Mouse (Mus musculus): ENCODE data around the gene Izumo4. TPM values are rescaled to one million over a fixed set of nuclear protein-coding genes. Genes with fewer than 3 reads are reported as not detected.
A peak's percentile ranks its signal among the peaks of the same experiment; 100 is the strongest.

Gene Izumo4
- total RNA-seq, 2 experiments from 2014 or later: 7.1 to 17.3 TPM

DNA sequence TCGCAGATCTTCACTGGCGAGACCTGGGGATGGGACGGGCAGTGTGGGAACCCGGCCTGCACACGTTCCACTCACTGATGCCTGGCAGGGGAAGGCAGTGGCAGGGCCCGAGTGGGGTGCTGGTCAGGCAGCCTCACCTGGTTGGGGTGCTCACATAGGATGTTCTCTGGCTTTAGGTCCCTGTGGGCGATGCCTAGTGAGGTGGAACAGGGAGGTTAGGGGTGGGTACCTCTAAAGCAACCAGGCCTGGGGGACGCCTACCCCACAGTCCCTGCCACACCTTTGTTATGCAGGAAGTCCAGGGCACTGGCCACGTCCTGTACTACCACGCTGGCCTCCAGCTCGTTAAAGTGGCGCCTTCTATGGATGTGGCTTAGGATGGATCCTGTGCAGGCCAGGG lies 33.0 kb upstream of the Izumo4 start:
- no peak for ATAC-seq (replicated peaks; ENCODE audit: poor library complexity, severe bottlenecking)

DNA sequence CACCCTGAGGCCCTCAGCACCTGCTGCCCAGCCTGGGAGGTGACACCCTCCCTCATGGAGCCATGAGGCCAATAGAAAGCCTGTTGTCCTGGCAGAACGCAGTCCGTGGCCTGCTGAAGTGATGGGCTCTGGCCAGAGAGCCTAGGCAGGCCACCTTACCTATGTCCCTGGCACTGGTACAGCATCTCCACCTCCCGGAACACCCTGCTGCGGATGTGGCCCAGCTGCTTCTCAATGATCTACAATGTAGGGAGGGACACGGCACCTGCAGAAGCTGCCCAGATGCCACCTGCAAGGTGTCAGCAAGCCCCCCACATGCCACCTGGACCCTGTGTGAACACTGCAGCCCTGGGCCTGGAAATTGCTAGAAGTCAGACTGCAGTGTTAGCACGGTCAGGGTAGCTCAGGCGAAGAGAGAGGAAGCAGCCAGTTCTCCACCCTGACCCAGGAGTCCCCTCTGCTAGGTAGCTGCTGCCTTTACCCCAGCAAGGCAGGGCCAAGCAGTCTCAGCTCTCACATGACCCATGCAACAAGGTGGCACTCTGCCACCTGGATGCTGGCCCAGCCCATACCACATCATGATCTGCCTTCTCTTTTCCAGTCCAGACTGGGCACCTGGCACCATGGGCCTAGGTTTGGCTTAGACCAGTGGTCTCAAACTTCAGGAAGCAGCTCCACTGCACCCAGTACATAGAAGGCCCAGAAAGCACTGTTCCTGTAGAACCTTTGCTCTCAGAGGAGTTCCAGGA lies 32.1 kb upstream of the Izumo4 start:
- ATAC-seq (replicated peaks; ENCODE audit: poor library complexity, severe bottlenecking): no peak

DNA sequence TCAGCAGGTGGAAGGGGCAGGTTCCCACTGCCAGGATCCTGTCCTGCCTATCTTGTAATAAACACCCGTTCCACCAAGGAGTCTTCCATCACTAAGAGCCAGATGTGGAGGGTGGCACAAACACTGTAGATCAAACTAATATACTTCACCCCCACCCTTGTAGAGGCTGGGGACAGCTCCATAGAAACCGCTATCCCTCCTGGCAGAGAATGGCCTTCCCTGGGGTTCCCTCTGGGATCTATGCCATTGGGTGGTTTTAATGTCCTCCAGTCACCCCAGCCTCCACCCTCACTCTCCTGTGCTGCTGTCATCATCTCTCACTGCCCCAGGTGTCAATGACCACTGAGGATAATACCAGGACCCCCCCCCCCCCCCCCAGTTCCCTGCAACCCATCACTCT lies 31.5 kb upstream of the Izumo4 start:
- ATAC-seq (replicated peaks; ENCODE audit: poor library complexity, severe bottlenecking): no peak

DNA sequence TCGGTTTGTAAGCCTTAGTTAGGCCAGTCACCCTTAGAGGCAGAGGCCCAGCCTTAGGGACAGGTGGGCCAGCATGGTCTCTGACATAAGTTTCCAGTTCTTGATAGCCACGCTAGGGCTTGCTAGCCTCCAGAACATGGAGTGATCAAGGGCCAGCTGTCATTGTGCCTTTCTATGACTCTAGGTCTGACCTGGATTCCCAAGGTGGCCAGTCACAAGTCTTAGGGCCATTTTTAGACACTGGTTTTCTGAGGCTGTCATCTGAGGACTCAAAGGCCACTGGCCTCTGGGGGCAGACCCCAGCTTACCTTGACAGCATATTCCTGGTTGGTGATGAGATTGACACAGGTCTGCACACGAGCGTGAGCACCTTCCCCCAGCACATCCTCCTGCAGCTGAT lies 30.7 kb upstream of the Izumo4 start:
- ATAC-seq (replicated peaks; ENCODE audit: poor library complexity, severe bottlenecking): no peak

DNA sequence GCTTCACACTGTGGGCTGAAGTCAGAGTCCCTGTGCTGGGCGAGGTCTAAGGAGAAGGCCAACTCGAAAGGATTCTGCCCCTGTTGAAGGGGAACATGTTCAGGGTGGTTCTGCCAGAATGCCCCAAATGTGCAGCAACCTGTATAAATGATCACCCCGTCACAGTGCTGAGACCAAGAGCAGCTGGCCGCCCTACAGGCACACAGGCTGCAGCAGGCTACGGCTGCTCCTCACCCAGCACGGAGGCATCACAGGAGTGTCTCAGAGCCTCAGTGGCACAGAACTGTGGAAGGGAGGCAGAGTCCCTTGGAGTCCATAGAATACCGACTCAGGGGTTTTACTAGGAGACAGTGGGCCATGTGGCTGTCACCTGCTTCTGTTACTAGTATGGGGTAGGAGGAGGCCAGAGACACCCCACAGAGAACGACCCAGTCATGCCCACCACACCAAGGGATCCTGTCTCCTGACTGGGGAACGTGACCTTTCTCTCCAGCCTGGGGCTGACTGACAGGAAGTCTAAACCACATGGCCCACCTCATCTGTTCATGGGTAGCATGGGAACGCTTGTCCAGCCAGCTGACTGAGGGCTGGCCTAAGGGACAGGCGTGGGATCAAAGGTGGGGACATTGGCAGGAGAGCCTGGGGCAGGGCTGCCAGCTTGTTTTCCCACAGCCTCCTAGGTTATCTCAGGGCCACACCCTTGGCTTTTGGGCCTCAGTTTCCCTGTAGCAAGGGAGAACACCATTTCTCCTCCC lies 29.9 kb upstream of the Izumo4 start:
- ATAC-seq (replicated peaks; ENCODE audit: poor library complexity, severe bottlenecking): no peak

DNA sequence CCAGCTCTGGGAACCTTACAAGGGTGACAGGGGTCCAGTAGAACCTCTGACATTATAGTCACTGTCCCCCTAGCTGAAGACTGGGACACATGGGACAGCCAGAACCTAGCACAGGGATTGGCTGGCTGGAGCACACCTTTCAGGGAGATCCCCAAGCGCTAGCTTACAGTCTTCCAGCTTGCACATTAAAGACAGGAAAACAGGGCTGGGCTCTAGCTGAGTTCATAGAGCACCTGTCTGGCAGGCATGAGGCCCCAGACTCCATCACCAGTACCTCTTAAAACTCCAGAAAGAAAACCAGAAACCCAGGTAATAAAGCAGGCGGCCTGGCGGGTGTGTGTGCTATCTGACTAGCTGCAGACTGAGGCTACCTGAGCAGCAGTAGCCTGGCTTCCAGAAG lies 28.3 kb upstream of the Izumo4 start:
- no peak for ATAC-seq (replicated peaks; ENCODE audit: poor library complexity, severe bottlenecking)

DNA sequence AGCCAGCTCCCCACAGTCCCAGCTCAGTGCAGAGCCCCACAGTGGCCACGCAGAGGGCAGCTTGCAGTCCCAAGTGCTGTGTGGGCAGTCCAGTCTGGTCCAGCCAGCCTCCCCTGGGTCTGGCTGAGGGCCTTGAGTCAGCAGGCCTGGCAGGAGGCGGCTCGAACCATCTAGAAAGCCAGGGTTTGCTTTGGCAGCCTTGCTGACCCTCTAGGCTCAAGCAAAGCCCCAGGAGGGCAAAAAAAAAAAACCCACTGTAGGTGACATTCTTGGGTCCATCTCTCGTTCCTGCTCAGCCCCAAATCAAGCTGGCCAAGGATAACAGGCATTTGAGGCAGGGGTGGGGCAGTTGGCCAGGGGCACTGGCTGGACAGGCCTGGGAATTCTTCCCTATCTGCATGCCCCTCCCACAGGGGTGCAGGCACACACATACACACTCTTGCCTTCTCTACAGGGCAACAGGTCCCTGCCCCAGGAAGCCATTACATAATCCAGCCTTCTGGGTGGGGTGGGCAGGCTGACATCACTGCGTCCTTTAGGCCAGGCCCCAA lies 27.7 kb upstream of the Izumo4 start:
- no peak for ATAC-seq (replicated peaks; ENCODE audit: poor library complexity, severe bottlenecking)

DNA sequence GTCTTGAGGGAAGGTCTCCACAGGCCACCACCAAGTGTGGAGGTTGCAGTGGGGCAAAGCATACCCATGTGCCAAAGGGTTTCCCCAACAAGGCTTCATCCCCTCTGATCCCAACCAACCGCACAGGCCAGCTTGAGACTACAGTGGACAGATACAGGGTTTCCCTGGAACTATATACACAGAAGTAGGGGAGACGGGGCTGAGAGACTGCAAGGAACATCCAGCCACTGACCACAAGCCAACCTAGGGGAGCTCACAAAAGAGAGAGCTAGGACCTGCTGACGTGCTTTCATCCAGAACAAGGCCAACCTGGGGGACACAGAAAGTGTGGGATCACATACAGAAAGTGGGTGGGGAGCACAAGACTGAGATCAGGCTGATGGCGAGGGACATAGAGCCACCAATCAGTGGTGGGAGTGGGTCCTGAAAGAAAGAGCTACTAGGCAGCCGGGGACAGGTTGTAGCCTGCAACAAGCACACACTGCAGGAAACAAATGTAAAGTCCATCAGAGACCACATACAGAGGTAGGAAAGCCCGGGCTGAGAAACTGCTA lies 27.1 kb upstream of the Izumo4 start:
- ATAC-seq (replicated peaks; ENCODE audit: poor library complexity, severe bottlenecking): no peak

DNA sequence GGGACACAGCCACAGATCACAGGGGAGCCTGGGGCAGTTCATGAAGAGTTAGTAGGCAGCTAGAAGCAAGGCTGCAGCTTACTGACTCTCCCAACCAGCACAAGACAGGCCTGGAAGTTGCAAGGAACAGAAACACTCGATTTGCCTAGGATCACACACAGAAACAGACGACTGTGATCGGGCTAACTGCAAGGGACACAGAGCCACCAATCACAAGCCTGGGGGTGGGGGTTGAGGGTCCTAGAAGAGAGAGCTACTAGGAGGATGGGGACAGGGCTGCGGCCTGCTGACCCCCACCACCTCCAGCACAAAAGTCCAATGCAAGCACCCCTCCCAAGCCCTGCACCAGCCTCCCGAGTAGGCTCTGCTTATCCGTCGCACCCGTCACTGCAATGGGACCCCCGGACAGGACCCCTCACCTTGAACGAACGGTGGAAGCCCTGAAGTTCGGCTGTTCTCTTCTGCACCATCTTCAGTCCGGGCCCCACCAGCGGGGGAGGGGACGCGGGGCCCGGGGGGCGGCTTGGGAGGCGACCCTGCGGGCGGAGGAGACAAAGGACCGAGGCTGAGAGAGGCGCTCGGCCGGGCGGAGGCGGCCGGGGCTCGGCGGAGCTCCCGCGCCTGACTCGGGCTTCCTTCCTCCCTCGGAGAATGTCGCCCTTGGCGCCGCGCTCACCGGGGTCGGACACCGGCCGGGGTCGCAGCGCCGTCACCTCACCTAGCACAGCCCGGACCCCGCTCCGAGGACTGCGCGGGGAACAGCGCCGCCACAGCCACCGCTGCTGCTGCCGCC lies 26.4 kb upstream of the Izumo4 start:
- peak; percentile 1 for ATAC-seq (replicated peaks; ENCODE audit: poor library complexity, severe bottlenecking)

DNA sequence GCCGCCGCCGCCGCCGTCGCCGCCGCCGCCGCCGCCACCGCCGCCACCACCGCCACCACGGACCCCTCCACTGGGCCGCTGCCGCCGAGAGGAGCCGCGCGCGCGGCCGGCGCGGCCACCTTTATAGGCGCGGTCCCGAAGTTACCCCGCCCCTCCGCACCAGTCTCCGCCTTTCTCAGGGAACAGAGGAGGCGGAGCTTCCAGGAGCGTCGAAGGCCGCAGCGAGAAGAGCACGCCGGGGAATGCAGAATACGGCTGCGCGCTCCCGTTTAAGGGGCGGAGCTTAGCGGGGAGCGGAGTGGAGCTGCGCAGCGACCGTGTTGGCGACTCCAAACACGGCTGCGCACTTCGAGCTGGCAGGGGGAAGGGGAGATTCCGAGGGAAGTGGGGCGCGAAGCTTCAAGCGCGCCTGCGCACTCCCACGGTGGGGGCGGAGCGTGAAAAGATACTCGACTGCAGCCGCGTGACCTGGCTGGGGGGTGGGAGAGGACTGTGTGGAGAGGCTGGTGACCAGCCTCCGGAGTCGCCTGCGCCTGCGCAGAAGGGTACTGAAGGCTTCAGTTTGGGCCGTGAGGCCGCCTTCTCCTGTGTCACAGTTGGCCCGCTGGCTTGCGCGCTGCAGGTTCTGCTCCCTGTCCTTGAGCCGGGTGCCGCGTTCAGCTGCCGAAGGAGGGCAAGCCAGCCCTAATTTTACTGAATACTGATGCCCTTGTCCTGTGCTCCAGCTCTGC lies 25.6 kb upstream of the Izumo4 start:
- peak; percentile 57 for ATAC-seq (replicated peaks; ENCODE audit: poor library complexity, severe bottlenecking)

DNA sequence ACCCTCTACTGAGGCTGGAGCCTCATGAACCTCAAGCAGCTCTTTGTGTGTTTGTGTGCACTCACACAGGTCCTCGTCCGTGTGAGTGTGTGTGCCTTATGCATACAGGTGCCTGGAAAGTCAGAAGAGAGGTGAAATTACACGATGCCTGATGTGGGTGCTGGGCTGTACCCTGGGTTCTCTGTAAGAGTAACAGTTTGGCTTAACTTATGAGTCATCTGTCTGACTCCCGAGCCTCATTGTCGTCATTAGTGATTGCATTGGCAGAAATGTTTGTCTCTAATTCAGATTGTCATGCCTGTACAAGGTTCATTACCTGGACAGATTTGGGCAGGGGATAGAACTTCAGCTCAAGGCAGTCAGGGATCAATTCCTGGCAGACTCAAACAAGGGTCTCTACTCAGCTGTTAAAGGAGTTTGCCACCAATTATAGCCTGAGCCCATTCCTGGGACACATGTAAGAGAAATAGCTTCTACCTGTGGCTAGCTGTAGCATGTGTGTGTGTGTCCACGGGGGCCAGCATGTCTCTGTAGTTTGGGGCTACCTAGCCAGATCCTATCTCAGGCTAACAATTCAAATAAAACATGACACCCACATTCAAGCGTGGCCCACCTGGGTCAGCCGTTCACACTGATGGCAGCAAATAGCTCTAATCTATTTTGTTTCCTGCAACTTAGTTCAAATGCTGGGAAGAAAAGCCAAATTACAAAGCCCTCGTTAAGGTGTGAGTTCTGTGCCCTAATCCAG lies 24.7 kb upstream of the Izumo4 start:
- no peak for ATAC-seq (replicated peaks; ENCODE audit: poor library complexity, severe bottlenecking)

DNA sequence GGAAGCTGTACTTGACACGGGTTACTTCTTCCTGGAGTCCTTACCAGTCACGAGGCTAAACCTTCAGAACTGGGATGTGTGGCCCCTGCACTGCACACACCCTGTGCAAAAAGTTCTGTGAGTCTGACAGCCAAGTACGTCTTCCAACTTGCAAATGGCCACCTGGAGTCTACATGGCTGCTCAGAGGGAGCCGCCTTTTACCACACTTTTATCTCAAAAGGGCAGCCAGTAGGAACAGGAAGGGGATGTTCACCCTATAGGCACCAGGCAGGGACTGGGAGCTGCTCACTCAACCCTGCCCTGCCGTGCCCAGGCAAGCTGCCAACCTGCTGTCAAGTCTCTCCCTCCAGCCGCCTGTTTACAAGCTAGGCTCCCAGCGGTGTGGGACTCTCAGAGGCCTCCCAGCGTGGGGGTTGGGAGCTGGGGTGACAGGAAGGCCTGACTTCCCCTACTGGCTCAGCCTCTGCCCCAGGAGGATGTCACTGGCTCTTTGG lies 24.0 kb upstream of the Izumo4 start, which contains the start of gene Mknk2:
Mknk2 (minus strand) TSS at position 171 of the 495 bp plus-strand sequence.
- peak; percentile 58 for ATAC-seq (replicated peaks; ENCODE audit: poor library complexity, severe bottlenecking)

DNA sequence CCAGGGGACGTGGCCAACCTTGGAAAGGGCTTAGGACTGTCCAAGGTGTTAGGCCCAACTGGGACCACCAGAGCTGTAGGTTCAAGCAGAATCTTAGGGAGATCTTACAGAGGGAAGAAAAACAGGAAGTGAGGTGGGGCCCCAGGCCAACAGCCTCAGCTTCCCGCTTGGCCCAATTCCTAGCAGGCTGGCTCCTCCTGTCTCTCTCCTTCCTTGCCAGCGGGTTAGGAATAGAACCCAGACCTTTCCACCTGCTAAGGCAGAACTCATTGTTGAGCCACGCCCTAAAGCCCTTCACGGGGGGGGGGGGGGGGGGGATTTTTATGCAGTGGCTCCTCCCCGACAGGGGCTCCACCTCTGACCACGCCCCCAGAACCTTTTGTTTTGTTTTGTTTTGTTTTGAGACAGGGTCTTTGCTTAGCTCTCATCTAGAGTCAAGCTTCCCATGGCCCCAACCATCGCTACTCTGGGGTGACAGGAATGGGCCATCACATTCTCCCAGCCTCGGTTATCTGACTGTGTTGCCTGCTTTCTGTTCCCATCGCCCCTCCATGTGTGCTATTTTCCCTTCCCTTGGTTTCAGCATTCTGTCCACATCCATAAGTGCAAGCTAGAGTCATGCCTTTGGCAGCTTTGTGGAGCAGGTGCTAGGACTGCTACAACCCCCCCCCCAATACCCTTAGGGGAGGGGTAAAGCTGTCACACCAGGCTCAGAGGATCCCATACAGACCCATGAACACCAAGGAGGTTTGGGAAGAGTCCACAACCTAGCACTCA lies 23.2 kb upstream of the Izumo4 start:
- ATAC-seq (replicated peaks; ENCODE audit: poor library complexity, severe bottlenecking): peak; percentile 4

DNA sequence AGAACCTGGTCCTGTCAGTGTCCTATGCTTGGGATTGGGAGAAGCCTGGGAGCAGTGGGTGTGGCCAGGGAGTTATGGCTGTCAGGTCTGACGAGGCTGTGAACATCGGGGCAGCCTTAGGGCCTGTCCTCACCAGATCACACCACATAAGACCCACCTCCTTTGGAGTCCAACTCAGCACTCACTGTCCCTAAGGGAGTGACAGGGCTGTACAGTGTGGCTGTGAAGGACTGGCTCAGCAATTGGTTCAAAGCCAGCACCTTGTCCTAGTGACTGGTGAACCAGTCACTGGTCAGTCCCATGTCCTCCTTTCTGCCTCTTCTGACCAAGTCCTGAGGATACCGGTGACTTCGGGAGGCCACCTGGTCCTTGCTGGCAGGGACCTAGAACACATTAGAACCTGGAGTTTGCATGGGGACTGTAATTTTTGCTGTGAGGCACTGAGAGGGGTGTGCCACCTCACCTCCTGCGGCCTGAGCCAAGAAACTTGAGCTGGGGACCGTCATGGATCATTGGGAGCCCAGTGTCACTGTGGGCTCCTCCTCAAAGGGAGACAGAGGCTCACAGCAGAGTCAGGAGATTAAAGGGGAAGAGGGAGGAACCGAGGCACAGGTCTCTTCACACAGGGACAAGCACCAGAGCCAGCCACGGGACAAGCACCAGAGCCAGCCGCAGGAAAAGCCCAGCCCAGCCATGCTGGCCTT lies 22.3 kb upstream of the Izumo4 start:
- ATAC-seq (replicated peaks; ENCODE audit: poor library complexity, severe bottlenecking): no peak

DNA sequence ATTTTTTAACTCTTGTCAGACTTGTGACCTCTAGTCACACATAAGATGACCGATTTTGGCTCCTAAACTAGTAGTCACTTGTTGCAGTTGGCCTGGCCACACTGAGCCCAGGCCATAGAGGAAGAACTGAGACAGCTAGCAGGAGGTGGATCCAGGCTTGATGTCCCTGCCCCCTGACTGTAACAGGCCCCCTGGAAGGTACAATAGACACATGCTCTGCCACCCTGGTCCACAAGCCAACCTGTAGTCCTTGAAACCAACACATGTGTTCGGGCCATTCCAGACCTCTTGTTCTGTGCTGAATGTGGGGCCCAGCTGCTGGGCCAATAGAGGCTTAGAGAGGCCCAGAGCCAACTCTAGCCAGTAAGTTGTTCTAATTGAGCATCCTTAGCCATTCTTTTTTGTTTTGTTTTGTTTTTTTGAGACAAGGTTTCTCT lies 21.7 kb upstream of the Izumo4 start:
- no peak for ATAC-seq (replicated peaks; ENCODE audit: poor library complexity, severe bottlenecking)

DNA sequence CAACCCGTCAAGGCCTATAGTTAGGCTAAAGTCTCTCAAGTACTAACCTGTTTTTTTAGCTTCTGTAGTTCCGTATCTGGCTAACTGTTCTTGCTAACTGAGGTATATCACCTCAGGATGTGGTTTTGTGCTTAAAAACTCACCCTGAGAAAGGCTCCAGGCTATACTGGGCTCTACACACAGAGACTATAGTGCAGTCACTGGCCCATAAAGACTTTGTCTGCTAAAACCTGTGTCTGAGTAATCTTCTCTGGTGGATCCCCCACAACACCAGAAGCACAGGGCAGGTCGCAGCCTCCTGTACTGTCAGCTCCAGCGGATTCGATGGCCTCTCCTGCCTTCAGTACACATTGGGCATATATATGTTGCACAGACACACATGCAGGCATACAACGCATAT lies 20.0 kb upstream of the Izumo4 start:
- no peak for ATAC-seq (replicated peaks; ENCODE audit: poor library complexity, severe bottlenecking)

DNA sequence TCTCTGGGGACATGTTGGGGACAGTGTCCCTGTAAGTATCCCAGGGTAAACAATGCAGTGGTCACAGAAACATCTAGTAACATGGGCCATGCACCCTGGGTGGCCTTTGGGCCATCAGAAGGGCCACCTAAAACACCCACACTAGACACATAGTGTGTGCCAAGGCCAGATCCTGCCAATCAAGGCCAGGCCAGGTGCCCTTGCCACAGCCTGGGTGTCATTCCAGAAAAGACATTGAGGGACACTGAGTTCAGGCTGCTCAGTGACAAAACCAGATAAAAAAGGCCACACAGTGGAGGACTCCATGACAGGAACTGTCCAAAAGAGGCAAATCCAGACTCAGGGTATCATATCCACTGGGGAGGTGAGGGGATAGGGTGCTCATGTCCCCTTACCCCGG lies 18.3 kb upstream of the Izumo4 start:
- no peak for ATAC-seq (replicated peaks; ENCODE audit: poor library complexity, severe bottlenecking)
